Mouse (Mus musculus) central nervous system, embryonic 18 days (tissue): ENCODE data around the gene Gm11492. TPM values are rescaled to one million over a fixed set of nuclear protein-coding genes. Genes with fewer than 3 reads are reported as not detected.

Experiments used
- polyA plus RNA-seq: library from polyadenylated mRNA; depleted of rRNA; stranded (reverse); fragments of >200 nt; gene quantifications from 2 replicates; pipeline ENCODE4 v1.2.3, GENCODE M21; 2012; rRNA removed

The Gm11492 gene
- polyA plus RNA-seq = not detected in 2 replicates

GRCm38 (mm10) chr11:87566501-87566900 is at the start of gene Gm11492:
Gene Gm11492, plus strand, starts transcription at chr11:87566653.

GRCm38 (mm10) chr11:87568255-87568953 is 2.0 kb downstream of the Gm11492 start, which contains the start of gene Sept4:
Gene Sept4, plus strand, starts transcription at chr11:87568903.

GRCm38 (mm10) chr11:87591526-87592353 is 25.3 kb downstream of the Gm11492 start, which contains the start of gene Mtmr4:
Gene Mtmr4, plus strand, starts transcription at chr11:87592162.

GRCm38 (mm10) chr11:87616790-87617474 is 50.5 kb downstream of the Gm11492 start, which contains the start of gene Hsf5:
Gene Hsf5, plus strand, starts transcription at chr11:87617164.

Other genes with a start within 250 kb of the Gm11492 start
- 54.1 and 59.2 TPM in 2 replicates for gene Ppm1e, start 207.6 kb upstream of the Gm11492 start, polyA plus RNA-seq
- gene Rad51c, start 161.7 kb upstream of the Gm11492 start, polyA plus RNA-seq = 4.2 and 4.7 TPM in 2 replicates
- gene Tex14, start 161.6 kb upstream of the Gm11492 start, polyA plus RNA-seq = 0.34 and 0.90 TPM in 2 replicates
- gene Sept4, start 2.2 kb downstream of the Gm11492 start, polyA plus RNA-seq = 34.0 and 38.4 TPM in 2 replicates
- 64.5 and 66.9 TPM in 2 replicates for gene Mtmr4, start 25.5 kb downstream of the Gm11492 start, polyA plus RNA-seq
- gene Hsf5, start 50.5 kb downstream of the Gm11492 start, polyA plus RNA-seq = 0.19 and 0.27 TPM in 2 replicates
- gene Rnf43, start 96.1 kb downstream of the Gm11492 start, polyA plus RNA-seq = 0.48 and 1.1 TPM in 2 replicates
- 124 and 135 TPM in 2 replicates for gene Supt4a, start 170.9 kb downstream of the Gm11492 start, polyA plus RNA-seq
- gene Tspoap1, start 193.9 kb downstream of the Gm11492 start, polyA plus RNA-seq = 193 and 207 TPM in 2 replicates
- 0.12 TPM in 2 replicates for gene Mpo, start 226.9 kb downstream of the Gm11492 start, polyA plus RNA-seq